Comparison of ENCODE assay signal across 8 mouse cellular contexts in the genomic region with DNA sequence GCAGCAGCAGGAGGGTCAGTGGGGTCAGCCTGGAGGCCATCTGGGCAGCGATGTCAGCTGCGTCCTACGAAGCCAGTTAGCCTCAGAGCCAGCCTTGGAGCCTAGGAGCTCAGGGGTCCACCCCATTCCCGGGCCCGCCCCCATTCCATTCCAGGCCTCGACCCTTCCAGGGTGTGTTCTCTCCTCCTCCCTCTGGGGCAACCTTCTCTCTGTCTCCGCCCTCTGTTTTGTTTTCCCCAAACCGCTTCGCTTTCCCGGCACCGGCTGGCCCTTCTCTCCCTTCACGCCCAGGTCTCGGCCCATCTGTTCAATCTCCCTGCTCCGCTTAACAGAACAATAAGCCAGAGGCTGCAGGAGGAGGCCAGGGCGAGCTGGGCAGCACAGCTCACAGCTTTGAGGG. TPM values are rescaled to one million over a fixed set of nuclear protein-coding genes. Genes with fewer than 3 reads are reported as not detected.
DNase-seq lines count a peak whose midpoint lies in the region; ATAC-seq lines count a peak whose summit lies in the region.

No protein-coding gene starts in this region.

- H3K27me3 ChIP-seq in hindbrain, embryonic 12.5 days = no peaks in the 10 kb centered on the region
- H3K27me3 ChIP-seq in limb, embryonic 12.5 days = no peaks in the 10 kb centered on the region
- no peaks in the 10 kb centered on the region for H3K27me3 ChIP-seq in midbrain, embryonic 13.5 days

- no peaks in the 10 kb centered on the region for H3K36me3 ChIP-seq in hindbrain, embryonic 12.5 days
- no peaks in the 10 kb centered on the region for H3K36me3 ChIP-seq in limb, embryonic 12.5 days
- peaks cover 5% of the 10 kb centered on the region; the same call in 1 of the 2 replicates for H3K36me3 ChIP-seq in midbrain, embryonic 13.5 days

- H3K4me3 ChIP-seq in hindbrain, embryonic 12.5 days = peak overlapping the region; percentile 35
- H3K4me3 ChIP-seq in limb, embryonic 12.5 days (replicated peaks) = peak overlapping the region; percentile 37
- H3K4me3 ChIP-seq in midbrain, embryonic 13.5 days (replicated peaks) = peak overlapping the region; percentile 33

- peak overlapping the region; percentile 61 for H3K9ac ChIP-seq in hindbrain, embryonic 12.5 days
- H3K9ac ChIP-seq in limb, embryonic 12.5 days (replicated peaks) = peak overlapping the region; percentile 56
- H3K9ac ChIP-seq in midbrain, embryonic 13.5 days (replicated peaks) = peak overlapping the region; percentile 48

- H3K4me1 ChIP-seq in hindbrain, embryonic 12.5 days = peaks cover 14% of the 10 kb centered on the region
- peaks cover 14% of the 10 kb centered on the region for H3K4me1 ChIP-seq in limb, embryonic 12.5 days (replicated peaks)
- peaks cover 20% of the 10 kb centered on the region for H3K4me1 ChIP-seq in midbrain, embryonic 13.5 days (replicated peaks)

- peak; percentile 95 for ATAC-seq in hindbrain, embryonic 12.5 days (ENCODE audit: low FRiP score)
- peak; percentile 83 for ATAC-seq in limb, embryonic 12.5 days (ENCODE audit: insufficient number of reproducible peaks, insufficient read depth, low FRiP score, low TSS enrichment, low read depth)
- peak; percentile 95 for ATAC-seq in midbrain, embryonic 13.5 days

- DNase-seq in adrenal gland, adult 8-10 months = peak; percentile 33
- peak; percentile 88 for DNase-seq in cerebellum, adult 9-11 months
- peak; percentile 87 for DNase-seq in gastrocnemius, adult 18-20 months (ENCODE audit: low spot score)
- peak; percentile 33 to 85 for DNase-seq in urinary bladder, adult 18-20 months (ENCODE audit: low spot score in 2 of 2)
- DNase-seq in spleen, postnatal 4 days (ENCODE audit: low spot score in 2 of 2) = no peak

- no peaks in the 10 kb centered on the region for H3K9me3 ChIP-seq in hindbrain, embryonic 12.5 days (replicated peaks)
- H3K9me3 ChIP-seq in limb, embryonic 12.5 days = no peaks in the 10 kb centered on the region
- H3K9me3 ChIP-seq in midbrain, embryonic 13.5 days = no peaks in the 10 kb centered on the region

- peak overlapping the region; percentile 80 for H3K27ac ChIP-seq in hindbrain, embryonic 12.5 days
- peak overlapping the region; percentile 78 for H3K27ac ChIP-seq in limb, embryonic 12.5 days
- peak overlapping the region; percentile 70 for H3K27ac ChIP-seq in midbrain, embryonic 13.5 days

- H3K4me2 ChIP-seq in hindbrain, embryonic 12.5 days (replicated peaks) = peak overlapping the region; percentile 61
- peak overlapping the region; percentile 62 for H3K4me2 ChIP-seq in limb, embryonic 12.5 days
- peak overlapping the region; percentile 53 for H3K4me2 ChIP-seq in midbrain, embryonic 13.5 days (replicated peaks)

- 1% methylated on average over 14 of the region's 15 CpGs for WGBS in hindbrain, embryonic 12.5 days
- 0% methylated on average over 15 of the region's 15 CpGs for WGBS in limb, embryonic 12.5 days
- 0% methylated on average over 12 of the region's 15 CpGs for WGBS in midbrain, embryonic 13.5 days

RNA-seq across cellular contexts. Expression of a gene that starts 0.5 kb away (rescaled TPM):
- 100 to 1,000 TPM in 1 of 4 experiments, 10 to 100 TPM in 3; 80.5 to 116 (median 91.7) TPM for total RNA-seq in adrenal gland, adult 8-10 months (2022)
- 10 to 100 TPM; 50.8 to 72.0 TPM for total RNA-seq in gastrocnemius, adult 18-20 months (2021)
- 35.4 and 43.2 TPM in 2 replicates for polyA plus RNA-seq in hindbrain, embryonic 12.5 days (2016; fragmentation: Nextera tagmentation; extraction: Ambion mirVana)
- 11.5 and 14.3 TPM in 2 replicates for polyA plus RNA-seq in limb, embryonic 12.5 days (2016; fragmentation: Nextera tagmentation; extraction: Ambion mirVana)
- polyA plus RNA-seq in midbrain, embryonic 13.5 days (2015; fragmentation: Nextera tagmentation; extraction: Ambion mirVana) = 32.6 and 33.1 TPM in 2 replicates

RNA-seq across cellular contexts. Expression of a gene that starts 23.9 kb away (rescaled TPM):
- 10 to 100 TPM; 13.3 to 20.7 (median 15.2) TPM for total RNA-seq in adrenal gland, adult 8-10 months (2022)
- 1 to 10 TPM; 2.9 to 3.7 TPM for total RNA-seq in gastrocnemius, adult 18-20 months (2021)
- polyA plus RNA-seq in hindbrain, embryonic 12.5 days (2016; fragmentation: Nextera tagmentation; extraction: Ambion mirVana) = 32.9 and 34.0 TPM in 2 replicates
- 23.2 and 29.0 TPM in 2 replicates for polyA plus RNA-seq in limb, embryonic 12.5 days (2016; fragmentation: Nextera tagmentation; extraction: Ambion mirVana)
- 15.6 and 16.6 TPM in 2 replicates for polyA plus RNA-seq in midbrain, embryonic 13.5 days (2015; fragmentation: Nextera tagmentation; extraction: Ambion mirVana)

RNA-seq across cellular contexts. Expression of a gene that starts 31.3 kb away (rescaled TPM):
- total RNA-seq in adrenal gland, adult 8-10 months (2022) = 1 to 10 TPM; 1.7 to 4.3 (median 2.8) TPM
- total RNA-seq in gastrocnemius, adult 18-20 months (2021) = under 1 TPM in 1 of 2 experiments, not detected in 1; 0.43 TPM
- 9.7 and 10.9 TPM in 2 replicates for polyA plus RNA-seq in hindbrain, embryonic 12.5 days (2016; fragmentation: Nextera tagmentation; extraction: Ambion mirVana)
- 10.4 and 14.8 TPM in 2 replicates for polyA plus RNA-seq in limb, embryonic 12.5 days (2016; fragmentation: Nextera tagmentation; extraction: Ambion mirVana)
- polyA plus RNA-seq in midbrain, embryonic 13.5 days (2015; fragmentation: Nextera tagmentation; extraction: Ambion mirVana) = 7.9 and 8.1 TPM in 2 replicates

RNA-seq across cellular contexts. Expression of a gene that starts 40.9 kb away (rescaled TPM):
- 10 to 100 TPM in 2 of 4 experiments, 1 to 10 TPM in 2; 4.5 to 11.8 (median 9.7) TPM for total RNA-seq in adrenal gland, adult 8-10 months (2022)
- total RNA-seq in gastrocnemius, adult 18-20 months (2021) = under 1 TPM; 0.38 to 0.57 TPM
- polyA plus RNA-seq in hindbrain, embryonic 12.5 days (2016; fragmentation: Nextera tagmentation; extraction: Ambion mirVana) = 21.0 and 22.4 TPM in 2 replicates
- 13.9 and 14.1 TPM in 2 replicates for polyA plus RNA-seq in limb, embryonic 12.5 days (2016; fragmentation: Nextera tagmentation; extraction: Ambion mirVana)
- polyA plus RNA-seq in midbrain, embryonic 13.5 days (2015; fragmentation: Nextera tagmentation; extraction: Ambion mirVana) = 30.7 and 32.0 TPM in 2 replicates

RNA-seq across cellular contexts. Expression of a gene that starts 47.6 kb away (rescaled TPM):
- total RNA-seq in adrenal gland, adult 8-10 months (2022) = 10 to 100 TPM; 12.6 to 15.2 (median 14.3) TPM
- 1 to 10 TPM; 3.3 to 3.8 TPM for total RNA-seq in gastrocnemius, adult 18-20 months (2021)
- 35.0 and 37.0 TPM in 2 replicates for polyA plus RNA-seq in hindbrain, embryonic 12.5 days (2016; fragmentation: Nextera tagmentation; extraction: Ambion mirVana)
- 42.8 and 47.1 TPM in 2 replicates for polyA plus RNA-seq in limb, embryonic 12.5 days (2016; fragmentation: Nextera tagmentation; extraction: Ambion mirVana)
- 32.8 and 34.5 TPM in 2 replicates for polyA plus RNA-seq in midbrain, embryonic 13.5 days (2015; fragmentation: Nextera tagmentation; extraction: Ambion mirVana)

Comparison
In these comparisons a context has a peak if more than half of its experiments do, and no peak if none do; other contexts are left out.
1. DNase-seq: peak in adrenal gland, adult 8-10 months (single experiment), cerebellum, adult 9-11 months (single experiment), gastrocnemius, adult 18-20 months (single experiment) and urinary bladder, adult 18-20 months (2 of 2); none in spleen, postnatal 4 days (0 of 2).
2. Peak in every context shown above with its lines, with median percentiles within 50 percentile points of each other: ATAC-seq, H3K27ac ChIP-seq, H3K4me2 ChIP-seq, H3K4me3 ChIP-seq and H3K9ac ChIP-seq.